Mouse (Mus musculus) mesoderm, embryonic 11.5 days (tissue): ENCODE measurements around the gene St6galnac6.

Source experiments
- DNase-seq: peaks from one replicate; pipeline ENCODE4 v3.0.0-alpha.2; 2012; ENCODE audit warnings: low read depth, low spot score

The St6galnac6 gene

GRCm38 (mm10) chr2:32639632-32640031 is 40.1 kb downstream of the St6galnac6 start:
- no peak for DNase-seq

- no peak for DNase-seq
Measured at GRCm38 (mm10) chr2:32640550-32641051, 41.1 kb downstream of the St6galnac6 start.

GRCm38 (mm10) chr2:32641810-32642209 is 42.3 kb downstream of the St6galnac6 start:
- no peak for DNase-seq

- no peak for DNase-seq
Measured at GRCm38 (mm10) chr2:32642813-32643212, 43.3 kb downstream of the St6galnac6 start.

GRCm38 (mm10) chr2:32644083-32644482 is 44.6 kb downstream of the St6galnac6 start:
- DNase-seq, result no peak

GRCm38 (mm10) chr2:32644799-32645475 is 45.4 kb downstream of the St6galnac6 start:
- no peak for DNase-seq

GRCm38 (mm10) chr2:32645647-32646046 is 46.1 kb downstream of the St6galnac6 start:
- no peak for DNase-seq

- no peak for DNase-seq
Measured at GRCm38 (mm10) chr2:32646379-32647056, 47.0 kb downstream of the St6galnac6 start, which contains the start of gene Eng. Gene Eng, plus strand, starts transcription at chr2:32646595.

GRCm38 (mm10) chr2:32647366-32647765 is 47.9 kb downstream of the St6galnac6 start:
- no peak for DNase-seq

GRCm38 (mm10) chr2:32653764-32654163 is 54.3 kb downstream of the St6galnac6 start:
- DNase-seq, result peak; percentile 52

GRCm38 (mm10) chr2:32654743-32655393 is 55.4 kb downstream of the St6galnac6 start:
- no peak for DNase-seq

- DNase-seq, result no peak
Measured at GRCm38 (mm10) chr2:32655394-32655744, 55.9 kb downstream of the St6galnac6 start.

- peak; percentile 83 for DNase-seq
Measured at GRCm38 (mm10) chr2:32655826-32656225, 56.3 kb downstream of the St6galnac6 start.

- DNase-seq, result no peak
Measured at GRCm38 (mm10) chr2:32658873-32659272, 59.4 kb downstream of the St6galnac6 start.

GRCm38 (mm10) chr2:32661509-32662107 is 62.1 kb downstream of the St6galnac6 start:
- no peak for DNase-seq

GRCm38 (mm10) chr2:32662291-32662690 is 62.8 kb downstream of the St6galnac6 start:
- DNase-seq, result no peak

- no peak for DNase-seq
Measured at GRCm38 (mm10) chr2:32665345-32665744, 65.8 kb downstream of the St6galnac6 start.

- DNase-seq, result no peak
Measured at GRCm38 (mm10) chr2:32665853-32666252, 66.3 kb downstream of the St6galnac6 start.

GRCm38 (mm10) chr2:32667775-32668174 is 68.3 kb downstream of the St6galnac6 start:
- DNase-seq, result no peak

GRCm38 (mm10) chr2:32668176-32668575 is 68.7 kb downstream of the St6galnac6 start:
- DNase-seq, result no peak

- no peak for DNase-seq
Measured at GRCm38 (mm10) chr2:32669876-32670275, 70.4 kb downstream of the St6galnac6 start.
